Mouse (Mus musculus): Measurements from ENCODE around the gene Rpap2. TPM values are rescaled to one million over a fixed set of nuclear protein-coding genes. Genes with fewer than 3 reads are reported as not detected.
A peak's percentile ranks its signal among the peaks of the same experiment; 100 is the strongest.

Gene Rpap2
- total RNA-seq, 4 experiments from 2014 or later, result 20.3 to 26.4 (median 22.6) TPM

- no peak for DNase-seq (ENCODE audit: low spot score in 2 of 2)
These were observed 90.0 kb downstream of the Rpap2 start for GRCm38 (mm10) chr5:107687161-107687560.

- peak; percentile 21 to 62 for DNase-seq (ENCODE audit: low spot score in 2 of 2)
These were observed 90.7 kb downstream of the Rpap2 start for GRCm38 (mm10) chr5:107687592-107688498.

- no peak for DNase-seq (ENCODE audit: low spot score in 2 of 2)
These were observed 91.3 kb downstream of the Rpap2 start for GRCm38 (mm10) chr5:107688499-107688866.

- no peak for DNase-seq (ENCODE audit: low spot score in 2 of 2)
These were observed 97.8 kb downstream of the Rpap2 start for GRCm38 (mm10) chr5:107695019-107695418.

- no peak for DNase-seq (ENCODE audit: low spot score in 2 of 2)
These were observed 101.7 kb downstream of the Rpap2 start for GRCm38 (mm10) chr5:107698888-107699287.

GRCm38 (mm10) chr5:107700873-107701272, 103.7 kb downstream of the Rpap2 start:
- no peak for DNase-seq (ENCODE audit: low spot score in 2 of 2)

- DNase-seq (ENCODE audit: low spot score in 2 of 2), result no peak
These were observed 104.5 kb downstream of the Rpap2 start for GRCm38 (mm10) chr5:107701658-107702057.

GRCm38 (mm10) chr5:107703207-107703763, 106.1 kb downstream of the Rpap2 start:
- no peak for DNase-seq (ENCODE audit: low spot score in 2 of 2)

GRCm38 (mm10) chr5:107705756-107706155, 108.6 kb downstream of the Rpap2 start:
- no peak for DNase-seq (ENCODE audit: low spot score in 2 of 2)

- no peak for DNase-seq (ENCODE audit: low spot score in 2 of 2)
These were observed 109.1 kb downstream of the Rpap2 start for GRCm38 (mm10) chr5:107706262-107706661.

- DNase-seq (ENCODE audit: low spot score in 2 of 2), result no peak
These were observed 111.1 kb downstream of the Rpap2 start for GRCm38 (mm10) chr5:107708124-107708797.

Other genes starting within 250 kb of the Rpap2 start
- 10 to 100 TPM; 51.5 to 63.5 (median 55.6) TPM for gene Ephx4, start 194.6 kb upstream of the Rpap2 start, total RNA-seq (2022)
- gene Lpcat2b, start 165.8 kb upstream of the Rpap2 start, total RNA-seq (2022), result under 1 TPM; 0.18 to 0.58 (median 0.25) TPM
- 100 to 1,000 TPM; 105 to 118 (median 108) TPM for gene Btbd8, start 159.4 kb upstream of the Rpap2 start, total RNA-seq (2022)
- gene Gm42669, start 89.8 kb upstream of the Rpap2 start, total RNA-seq (2022), result under 1 TPM in 3 of 4 experiments, not detected in 1; 0.21 to 0.39 (median 0.38) TPM
- gene 1700028K03Rik, start 62.7 kb upstream of the Rpap2 start, total RNA-seq (2022), result 1 to 10 TPM in 2 of 4 experiments, under 1 TPM in 2; 0.61 to 1.2 (median 1.0) TPM
- gene Glmn, start 515 bp downstream of the Rpap2 start, total RNA-seq (2022), result 10 to 100 TPM; 14.8 to 19.3 (median 16.2) TPM
- not detected for gene Gfi1, start 128.7 kb downstream of the Rpap2 start, total RNA-seq (2022)
- gene Ube2d2b, start 232.7 kb downstream of the Rpap2 start, total RNA-seq (2022), result not detected

Measured in layer of hippocampus, adult 8-10 months (tissue).